Mouse (Mus musculus): ENCODE measurements around the gene Gng3. TPM values are rescaled to one million over a fixed set of nuclear protein-coding genes. Genes with fewer than 3 reads are reported as not detected.
"Not testable (repeated sequence)": the region's sequence is repeated elsewhere in the genome, so short reads cannot be mapped to it uniquely, and the experiment has no call there.

Gene Gng3
- polyA plus RNA-seq, 1 experiment from 2014 or later = 0.52 TPM

- Histone ChIP-seq H3K27ac (no peak overlapping the region), H3K4me2 (no peak overlapping the region), H3K9ac (no peak overlapping the region), H3K4me3 (replicated peaks) (no peak overlapping the region), H3K36me3 (peaks cover 34% of the 10 kb centered on the region), H3K27me3 (no peaks in the 10 kb centered on the region), H3K9me3 (replicated peaks) (no peaks in the 10 kb centered on the region), H3K4me1 (replicated peaks) (peaks cover 38% of the 10 kb centered on the region)
- WGBS (ENCODE audit: insufficient replicate concordance) = 70% methylated on average over 6 of the region's 6 CpGs
- no peak for DNase-seq
- no peak for ATAC-seq (ENCODE audit: low read depth)
These were observed 4.0 kb upstream of the Gng3 start for GRCm38 (mm10) chr19:8842961-8843360.

GRCm38 (mm10) chr19:8841012-8841411 is 2.0 kb upstream of the Gng3 start:
- no peak for ATAC-seq (ENCODE audit: low read depth)
- H3K36me3 ChIP-seq = peaks cover 19% of the 10 kb centered on the region
- peak overlapping the region; percentile 67 for H3K27ac ChIP-seq
- peak overlapping the region; percentile 84 for H3K9ac ChIP-seq
- no peak for DNase-seq
- H3K27me3 ChIP-seq = no peaks in the 10 kb centered on the region
- H3K4me3 ChIP-seq (replicated peaks) = peak overlapping the region; percentile 69
- H3K9me3 ChIP-seq (replicated peaks) = no peaks in the 10 kb centered on the region
- 77% methylated on average over 7 of the region's 7 CpGs for WGBS (ENCODE audit: insufficient replicate concordance)
- peaks cover 49% of the 10 kb centered on the region for H3K4me1 ChIP-seq (replicated peaks)
- H3K4me2 ChIP-seq = peak overlapping the region; percentile 85

GRCm38 (mm10) chr19:8839908-8840791 is 1.2 kb upstream of the Gng3 start:
- Histone ChIP-seq H3K4me3 (replicated peaks) (peak overlapping the region; percentile 69), H3K9me3 (replicated peaks) (no peaks in the 10 kb centered on the region), H3K9ac (peak overlapping the region; percentile 84), H3K36me3 (peaks cover 17% of the 10 kb centered on the region), H3K27me3 (no peaks in the 10 kb centered on the region), H3K4me1 (replicated peaks) (peaks cover 49% of the 10 kb centered on the region), H3K4me2 (peak overlapping the region; percentile 85), H3K27ac (peak overlapping the region; percentile 67)
- WGBS (ENCODE audit: insufficient replicate concordance) = 25% methylated on average over 29 of the region's 29 CpGs
- peak; percentile 72 for DNase-seq
- ATAC-seq (ENCODE audit: low read depth) = peak; percentile 78

GRCm38 (mm10) chr19:8838041-8838730 is 808 bp downstream of the Gng3 start:
- H3K36me3 ChIP-seq = peaks cover 34% of the 10 kb centered on the region
- peak overlapping the region; percentile 87 for H3K9ac ChIP-seq
- no peaks in the 10 kb centered on the region for H3K9me3 ChIP-seq (replicated peaks)
- peak overlapping the region; percentile 75 for H3K4me3 ChIP-seq (replicated peaks)
- 25% methylated on average over 15 of the region's 15 CpGs for WGBS (ENCODE audit: insufficient replicate concordance)
- DNase-seq = no peak
- peaks cover 46% of the 10 kb centered on the region for H3K4me1 ChIP-seq (replicated peaks)
- H3K27ac ChIP-seq = peak overlapping the region; percentile 93
- peak overlapping the region; percentile 91 for H3K4me2 ChIP-seq
- 0 out of 2 replicates have a peak, but pooled peaks have one; percentile 5 for ATAC-seq (ENCODE audit: low read depth)
- H3K27me3 ChIP-seq = no peaks in the 10 kb centered on the region

GRCm38 (mm10) chr19:8837251-8837791 is 1.7 kb downstream of the Gng3 start, which contains the start of gene Bscl2:
Gene Bscl2 (plus strand): TSS chr19:8837467.
- Histone ChIP-seq H3K9ac (peak within 1 kb of the TSS; percentile 87), H3K27ac (peak within 1 kb of the TSS; percentile 93), H3K4me2 (peak within 1 kb of the TSS; percentile 91), H3K9me3 (replicated peaks) (no peaks in the 10 kb centered on the region), H3K36me3 (peaks cover 42% of the 10 kb centered on the region), H3K4me3 (replicated peaks) (peak within 1 kb of the TSS; percentile 75), H3K4me1 (replicated peaks) (peaks cover 46% of the 10 kb centered on the region), H3K27me3 (no peaks in the 10 kb centered on the region)
- DNase-seq (peak; percentile 75), ATAC-seq (ENCODE audit: low read depth) (peak; percentile 73)
- WGBS (ENCODE audit: insufficient replicate concordance) = under 1% methylated on average over 38 of the region's 38 CpGs

- not testable (repeated sequence) for H3K4me2 ChIP-seq; DNase-seq; H3K4me3 ChIP-seq (replicated peaks); H3K9ac ChIP-seq; H3K27me3 ChIP-seq; ATAC-seq (ENCODE audit: low read depth); H3K9me3 ChIP-seq (replicated peaks)
- Histone ChIP-seq H3K27ac (peak overlapping the region; percentile 93), H3K4me1 (replicated peaks) (peaks cover 44% of the 10 kb centered on the region), H3K36me3 (peaks cover 50% of the 10 kb centered on the region)
- 91% methylated on average over 10 of the region's 10 CpGs for WGBS (ENCODE audit: insufficient replicate concordance)
These were observed 2.7 kb downstream of the Gng3 start for GRCm38 (mm10) chr19:8836327-8836726.

GRCm38 (mm10) chr19:8832971-8833370 is 6.0 kb downstream of the Gng3 start:
- DNase-seq (no peak), ATAC-seq (ENCODE audit: low read depth) (no peak)
- peaks cover 83% of the 10 kb centered on the region for H3K36me3 ChIP-seq
- no peaks in the 10 kb centered on the region for H3K9me3 ChIP-seq (replicated peaks)
- no peak overlapping the region for H3K4me2 ChIP-seq
- no peak overlapping the region for H3K4me3 ChIP-seq (replicated peaks)
- H3K27me3 ChIP-seq = no peaks in the 10 kb centered on the region
- peaks cover 11% of the 10 kb centered on the region for H3K4me1 ChIP-seq (replicated peaks)
- H3K27ac ChIP-seq = no peak overlapping the region
- 93% methylated on average over 4 of the region's 4 CpGs for WGBS (ENCODE audit: insufficient replicate concordance)
- H3K9ac ChIP-seq = no peak overlapping the region

- no peak overlapping the region for H3K27ac ChIP-seq
- H3K4me2 ChIP-seq = no peak overlapping the region
- H3K4me3 ChIP-seq (replicated peaks) = no peak overlapping the region
- ATAC-seq (ENCODE audit: low read depth) (no peak), DNase-seq (no peak)
- WGBS (ENCODE audit: insufficient replicate concordance) = 88% methylated on average over 11 of the region's 11 CpGs
- H3K27me3 ChIP-seq = no peaks in the 10 kb centered on the region
- no peaks in the 10 kb centered on the region for H3K9me3 ChIP-seq (replicated peaks)
- peaks cover 99% of the 10 kb centered on the region for H3K36me3 ChIP-seq
- no peak overlapping the region for H3K9ac ChIP-seq
- no peaks in the 10 kb centered on the region for H3K4me1 ChIP-seq (replicated peaks)
These were observed 7.7 kb downstream of the Gng3 start for GRCm38 (mm10) chr19:8831262-8831661.

GRCm38 (mm10) chr19:8830664-8831063 is 8.3 kb downstream of the Gng3 start:
- DNase-seq (no peak), ATAC-seq (ENCODE audit: low read depth) (no peak)
- 94% methylated on average over 8 of the region's 8 CpGs for WGBS (ENCODE audit: insufficient replicate concordance)

GRCm38 (mm10) chr19:8829660-8830059 is 9.3 kb downstream of the Gng3 start, which contains the start of gene AC129217.1:
Gene AC129217.1 (plus strand): TSS chr19:8829773.
- no peaks in the 10 kb centered on the region for H3K9me3 ChIP-seq (replicated peaks)
- no peaks in the 10 kb centered on the region for H3K27me3 ChIP-seq
- H3K4me3 ChIP-seq (replicated peaks) = no peak within 1 kb of the TSS
- H3K36me3 ChIP-seq = peaks cover 99% of the 10 kb centered on the region
- no peak within 1 kb of the TSS for H3K9ac ChIP-seq
- no peak within 1 kb of the TSS for H3K4me2 ChIP-seq
- no peaks in the 10 kb centered on the region for H3K4me1 ChIP-seq (replicated peaks)
- DNase-seq (no peak), ATAC-seq (ENCODE audit: low read depth) (no peak)
- WGBS (ENCODE audit: insufficient replicate concordance) = 61% methylated on average over 8 of the region's 8 CpGs
- H3K27ac ChIP-seq = peak within 1 kb of the TSS; percentile 2; the same call in 1 of the 2 replicates

More at GRCm38 (mm10) chr19:8830664-8831063, 8.3 kb downstream of the Gng3 start:
- Histone ChIP-seq H3K4me3 (replicated peaks) (no peak overlapping the region), H3K27me3 (no peaks in the 10 kb centered on the region), H3K27ac (no peak overlapping the region), H3K9me3 (replicated peaks) (no peaks in the 10 kb centered on the region), H3K4me2 (no peak overlapping the region), H3K4me1 (replicated peaks) (no peaks in the 10 kb centered on the region), H3K9ac (no peak overlapping the region), H3K36me3 (peaks cover 100% of the 10 kb centered on the region)

- Histone ChIP-seq H3K4me1 (replicated peaks) (peaks cover 26% of the 10 kb centered on the region), H3K36me3 (peaks cover 51% of the 10 kb centered on the region), H3K9ac (peak overlapping the region; percentile 99), H3K9me3 (replicated peaks) (no peaks in the 10 kb centered on the region), H3K27me3 (no peaks in the 10 kb centered on the region), H3K27ac (no peak overlapping the region), H3K4me2 (peak overlapping the region; percentile 91), H3K4me3 (replicated peaks) (peak overlapping the region; percentile 98)
- WGBS (ENCODE audit: insufficient replicate concordance) = 82% methylated on average over 8 of the region's 8 CpGs
- ATAC-seq (ENCODE audit: low read depth) (no peak), DNase-seq (no peak)
These were observed 16.3 kb downstream of the Gng3 start for GRCm38 (mm10) chr19:8822696-8823095.
